Mouse (Mus musculus) kidney, adult 9 months (tissue): ENCODE data around the gene B4galt2.

Source experiments
- DNase-seq: peaks from one replicate; pipeline ENCODE4 v3.0.0; 2022

B4galt2 gene

GRCm38 (mm10) chr4:117867000-117867399 lies 16.3 kb downstream of the B4galt2 start:
- DNase-seq = no peak

- peak; percentile 93 for DNase-seq
Observed at GRCm38 (mm10) chr4:117866083-117866482, 17.2 kb downstream of the B4galt2 start.

GRCm38 (mm10) chr4:117862823-117863222 lies 20.5 kb downstream of the B4galt2 start:
- peak; percentile 30 for DNase-seq

- no peak for DNase-seq
Observed at GRCm38 (mm10) chr4:117860570-117860969, 22.7 kb downstream of the B4galt2 start.

GRCm38 (mm10) chr4:117858794-117859193 lies 24.5 kb downstream of the B4galt2 start:
- peak; percentile 73 for DNase-seq

- no peak for DNase-seq
Observed at GRCm38 (mm10) chr4:117855146-117855545, 28.1 kb downstream of the B4galt2 start.

- DNase-seq = peak; percentile 58
Observed at GRCm38 (mm10) chr4:117852152-117852868, 31.0 kb downstream of the B4galt2 start.

GRCm38 (mm10) chr4:117850871-117851270 lies 32.4 kb downstream of the B4galt2 start:
- no peak for DNase-seq

- DNase-seq = no peak
Observed at GRCm38 (mm10) chr4:117850176-117850575, 33.1 kb downstream of the B4galt2 start.

- no peak for DNase-seq
Observed at GRCm38 (mm10) chr4:117849506-117849905, 33.8 kb downstream of the B4galt2 start.

GRCm38 (mm10) chr4:117849063-117849462 lies 34.2 kb downstream of the B4galt2 start:
- DNase-seq = no peak

- no peak for DNase-seq
Observed at GRCm38 (mm10) chr4:117847011-117847410, 36.3 kb downstream of the B4galt2 start.

GRCm38 (mm10) chr4:117846261-117846660 lies 37.0 kb downstream of the B4galt2 start:
- no peak for DNase-seq

GRCm38 (mm10) chr4:117845316-117845715 lies 38.0 kb downstream of the B4galt2 start:
- no peak for DNase-seq

GRCm38 (mm10) chr4:117844467-117844866 lies 38.8 kb downstream of the B4galt2 start:
- no peak for DNase-seq

- DNase-seq = no peak
Observed at GRCm38 (mm10) chr4:117843101-117843500, 40.2 kb downstream of the B4galt2 start.

- peak; percentile 86 for DNase-seq
Observed at GRCm38 (mm10) chr4:117841566-117841965, 41.7 kb downstream of the B4galt2 start.

GRCm38 (mm10) chr4:117840821-117841220 lies 42.5 kb downstream of the B4galt2 start:
- DNase-seq = no peak

GRCm38 (mm10) chr4:117839366-117839765 lies 43.9 kb downstream of the B4galt2 start:
- peak; percentile 90 for DNase-seq

GRCm38 (mm10) chr4:117837271-117837670 lies 46.0 kb downstream of the B4galt2 start:
- DNase-seq = no peak

GRCm38 (mm10) chr4:117836204-117836767 lies 47.0 kb downstream of the B4galt2 start:
- peak; percentile 96 for DNase-seq

- no peak for DNase-seq
Observed at GRCm38 (mm10) chr4:117835531-117836111, 47.7 kb downstream of the B4galt2 start.

- peak; percentile 87 for DNase-seq
Observed at GRCm38 (mm10) chr4:117834845-117835530, 48.3 kb downstream of the B4galt2 start.

GRCm38 (mm10) chr4:117834457-117834844 lies 48.8 kb downstream of the B4galt2 start, which contains the start of gene Slc6a9:
Gene Slc6a9, plus strand, starts transcription at chr4:117834506.
- DNase-seq = no peak
